Comparison of ENCODE assay signal across 7 mouse cellular contexts in the genomic region with DNA sequence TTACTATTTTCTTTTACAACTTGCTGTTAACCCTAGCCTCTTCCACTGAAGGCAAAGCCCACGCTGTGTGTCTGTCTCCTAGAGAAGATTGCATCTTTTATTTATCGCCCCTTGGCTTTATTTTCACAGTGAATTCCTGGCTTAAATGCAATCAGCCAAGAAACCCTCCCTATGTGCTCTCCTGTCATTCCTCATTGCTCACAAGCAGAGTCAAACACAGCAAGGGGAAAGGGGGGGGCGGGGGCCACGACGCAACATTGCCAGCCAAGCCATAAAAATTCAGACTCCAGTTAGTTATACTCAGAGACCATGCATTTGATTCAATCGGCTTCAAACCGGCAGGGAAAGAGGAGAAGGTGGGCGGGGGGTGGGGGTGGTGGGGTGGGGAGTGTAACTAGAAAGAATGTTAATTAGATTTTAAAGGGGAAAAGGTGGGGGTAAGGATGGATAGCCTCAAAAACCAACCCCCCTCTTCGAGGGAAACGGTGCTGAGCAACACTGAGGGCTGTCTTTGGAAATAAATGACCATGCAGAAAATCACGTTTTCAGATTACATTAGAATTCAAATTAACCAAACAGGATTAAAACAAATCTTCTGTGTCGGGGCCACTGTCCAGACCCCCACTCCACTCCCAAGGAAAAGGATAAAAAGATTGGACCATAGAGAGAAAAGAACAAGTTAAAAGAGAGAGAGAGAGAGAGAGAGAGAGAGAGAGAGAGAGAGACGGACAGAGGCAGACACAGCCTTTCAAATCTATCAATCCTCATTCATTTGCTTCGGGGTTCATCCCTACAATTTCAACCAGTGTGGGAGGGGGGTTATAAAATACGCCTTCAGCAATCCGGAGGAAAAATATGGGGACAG.
DNase-seq lines count a peak whose midpoint lies in the region; ATAC-seq and TF ChIP-seq lines count a peak whose summit lies in the region.

No protein-coding gene starts in this region.

- peaks cover 14% of the 10 kb centered on the region for H3K27me3 ChIP-seq in spleen, adult 2 months (ENCODE audit: control insufficient read depth, insufficient read depth, low read length)
- H3K27me3 ChIP-seq in forebrain, embryonic 14.5 days (replicated peaks; ENCODE audit: control insufficient read depth, insufficient read depth, low read length): no peaks in the 10 kb centered on the region
- H3K27me3 ChIP-seq in liver, embryonic 15.5 days: peaks cover 82% of the 10 kb centered on the region

- H3K4me2 ChIP-seq in forebrain, embryonic 14.5 days (ENCODE audit: low read length): peak overlapping the region; percentile 68
- H3K4me2 ChIP-seq in liver, embryonic 15.5 days: peak overlapping the region; percentile 80

- H3K36me3 ChIP-seq in spleen, adult 2 months (ENCODE audit: control insufficient read depth, insufficient read depth, low read length): no peaks in the 10 kb centered on the region
- no peaks in the 10 kb centered on the region for H3K36me3 ChIP-seq in forebrain, embryonic 14.5 days (ENCODE audit: control insufficient read depth, insufficient read depth, low read length)
- no peaks in the 10 kb centered on the region for H3K36me3 ChIP-seq in liver, embryonic 15.5 days (replicated peaks)

- 27% methylated on average over 16 of the region's 16 CpGs for WGBS in spleen, adult 2 months
- WGBS in forebrain, embryonic 14.5 days: under 1% methylated on average over 16 of the region's 16 CpGs
- WGBS in liver, embryonic 15.5 days (ENCODE audit: insufficient replicate concordance): 10% methylated on average over 16 of the region's 16 CpGs

- H3K9ac ChIP-seq in forebrain, embryonic 14.5 days (ENCODE audit: low read length): peak overlapping the region; percentile 97
- H3K9ac ChIP-seq in liver, embryonic 15.5 days: no peak overlapping the region

- ATAC-seq in forebrain, embryonic 14.5 days: no peak
- no peak for ATAC-seq in liver, embryonic 15.5 days (ENCODE audit: insufficient read depth)

- no peak for DNase-seq in spleen, adult 2 months (ENCODE audit: low read depth in 1 of 2, low spot score in 2 of 2)
- no peak for DNase-seq in spleen, postnatal 10 days (ENCODE audit: low spot score in 2 of 2)
- DNase-seq in forebrain, embryonic 14.5 days (ENCODE audit: low spot score): no peak
- no peak for DNase-seq in thymus, adult 18-20 months
- DNase-seq in frontal cortex, postnatal 14 days (ENCODE audit: low spot score in 2 of 2): no peak
- DNase-seq in thymus, postnatal 36 days: no peak

- H3K4me1 ChIP-seq in spleen, adult 2 months (ENCODE audit: control insufficient read depth, insufficient read depth, insufficient read length): peaks cover 2% of the 10 kb centered on the region
- H3K4me1 ChIP-seq in forebrain, embryonic 14.5 days (ENCODE audit: control insufficient read depth, insufficient read depth, low read length): peaks cover 32% of the 10 kb centered on the region
- H3K4me1 ChIP-seq in liver, embryonic 15.5 days (replicated peaks): peaks cover 24% of the 10 kb centered on the region

- TF ChIP-seq POLR2A in spleen, adult 2 months (IDR thresholded peaks at IDR 0.05; ENCODE audit: low read depth, low read length): no peak

- TF ChIP-seq CTCF in spleen, adult 2 months (IDR thresholded peaks at IDR 0.05; ENCODE audit: extremely low read depth, insufficient read depth, insufficient read length, insufficient replicate concordance): no peak

- H3K27ac ChIP-seq in spleen, adult 2 months (ENCODE audit: insufficient read depth, low read length): no peak overlapping the region
- H3K27ac ChIP-seq in forebrain, embryonic 14.5 days (ENCODE audit: low read depth, low read length): peak overlapping the region; percentile 99; the same call in 1 of the 2 replicates
- no peak overlapping the region for H3K27ac ChIP-seq in liver, embryonic 15.5 days (replicated peaks)

- no peaks in the 10 kb centered on the region for H3K9me3 ChIP-seq in forebrain, embryonic 14.5 days (replicated peaks; ENCODE audit: control insufficient read depth, low read length)
- no peaks in the 10 kb centered on the region for H3K9me3 ChIP-seq in liver, embryonic 15.5 days (replicated peaks)

- peak overlapping the region; percentile 89 for H3K4me3 ChIP-seq in spleen, adult 2 months (ENCODE audit: extremely low read depth, insufficient read depth, insufficient read length)
- H3K4me3 ChIP-seq in forebrain, embryonic 14.5 days (ENCODE audit: low read depth, low read length): peak overlapping the region; percentile 90
- H3K4me3 ChIP-seq in liver, embryonic 15.5 days (replicated peaks): peak overlapping the region; percentile 61
